Mouse (Mus musculus) urinary bladder, postnatal 14 days (tissue): Measurements from ENCODE around the gene Btg2.

Experiments used
- DNase-seq: peaks from one replicate; pipeline ENCODE4 v3.0.0; 2021; ENCODE audit warnings: low spot score

Gene Btg2

DNA sequence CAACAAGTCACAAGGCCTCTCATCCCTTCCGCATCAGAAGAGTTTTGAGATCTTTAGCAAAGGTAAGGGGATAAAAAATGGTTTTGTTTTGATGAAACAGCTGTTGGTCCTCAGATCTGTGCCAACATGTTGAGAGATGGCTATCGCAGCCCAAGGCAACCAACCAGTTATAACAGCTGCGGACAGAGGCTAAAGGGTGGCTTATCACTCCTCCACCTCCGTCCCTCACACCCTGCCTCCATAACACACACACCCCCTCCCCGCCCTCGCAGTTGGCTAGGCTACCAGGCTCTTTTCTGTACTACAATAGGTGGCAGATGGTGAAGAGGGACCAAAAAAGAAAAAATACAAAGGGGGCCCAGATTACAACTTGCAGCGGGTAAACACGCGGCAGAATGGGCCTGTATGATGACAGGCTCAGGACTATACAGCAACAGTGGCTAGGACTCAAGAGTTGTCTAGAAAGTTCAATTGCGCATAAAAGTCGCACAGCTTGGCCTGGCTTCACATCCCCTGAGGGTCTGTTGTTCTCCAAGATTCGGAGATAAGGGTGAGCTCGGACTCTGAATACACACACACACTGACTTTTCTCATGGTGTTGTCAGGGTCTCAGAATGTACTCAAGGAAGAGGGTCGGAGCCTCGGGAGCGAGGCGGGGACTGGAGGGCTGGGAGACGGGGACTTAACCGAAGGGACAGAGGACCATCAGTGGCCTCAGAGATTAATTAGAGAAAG lies 692 bp downstream of the Btg2 start:
- peak; percentile 73 for DNase-seq

DNA sequence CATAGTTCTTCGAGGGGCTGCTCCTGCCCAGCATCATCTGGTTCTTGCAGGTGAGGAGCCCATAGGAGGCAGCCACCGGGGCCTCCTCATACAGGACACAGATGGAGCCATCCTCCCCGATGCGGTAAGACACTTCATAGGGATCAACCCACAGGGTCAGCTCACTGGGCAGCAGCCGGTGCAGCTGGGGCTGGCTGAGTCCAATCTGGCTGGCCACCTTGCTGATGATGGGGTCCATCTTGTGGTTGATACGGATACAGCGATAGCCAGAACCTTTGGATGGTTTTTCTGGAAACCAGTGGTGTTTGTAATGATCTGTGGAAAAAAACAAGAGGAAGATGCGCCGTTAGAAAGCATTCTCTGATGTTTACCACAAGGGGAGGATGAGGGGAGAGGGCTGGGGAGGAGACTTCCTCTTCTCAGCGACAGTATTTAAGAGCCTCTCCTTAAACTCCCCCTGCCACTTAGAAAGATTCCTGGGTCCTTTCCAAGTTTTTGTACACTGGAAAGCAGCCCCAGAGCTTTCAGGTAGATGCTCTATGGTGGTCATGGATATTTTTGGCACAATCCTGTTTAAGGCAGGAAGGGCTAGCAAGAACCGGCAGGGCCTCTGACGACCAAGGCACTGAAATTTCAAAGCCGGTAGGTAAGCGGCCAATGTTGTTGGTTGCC lies 1.4 kb downstream of the Btg2 start:
- no peak for DNase-seq

DNA sequence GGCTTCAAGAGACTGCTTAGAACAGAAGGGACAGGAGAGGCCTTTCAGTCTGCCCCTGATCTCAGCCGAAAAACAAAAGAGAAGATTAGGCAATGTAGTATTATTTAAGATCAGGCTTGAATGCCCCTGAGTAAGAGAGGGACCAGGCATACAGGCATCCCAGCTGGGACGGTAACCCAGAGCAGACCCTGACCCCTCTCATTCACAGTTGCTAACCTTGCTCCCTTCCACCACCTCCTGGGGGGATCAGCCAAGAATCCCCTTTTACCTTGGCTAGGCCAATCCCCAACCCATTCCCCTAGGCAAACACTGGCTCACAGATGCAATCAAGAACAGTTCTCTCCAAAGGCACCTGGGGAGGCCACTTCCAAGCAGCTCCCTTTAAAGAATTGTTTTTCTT lies 2.1 kb downstream of the Btg2 start:
- no peak for DNase-seq

DNA sequence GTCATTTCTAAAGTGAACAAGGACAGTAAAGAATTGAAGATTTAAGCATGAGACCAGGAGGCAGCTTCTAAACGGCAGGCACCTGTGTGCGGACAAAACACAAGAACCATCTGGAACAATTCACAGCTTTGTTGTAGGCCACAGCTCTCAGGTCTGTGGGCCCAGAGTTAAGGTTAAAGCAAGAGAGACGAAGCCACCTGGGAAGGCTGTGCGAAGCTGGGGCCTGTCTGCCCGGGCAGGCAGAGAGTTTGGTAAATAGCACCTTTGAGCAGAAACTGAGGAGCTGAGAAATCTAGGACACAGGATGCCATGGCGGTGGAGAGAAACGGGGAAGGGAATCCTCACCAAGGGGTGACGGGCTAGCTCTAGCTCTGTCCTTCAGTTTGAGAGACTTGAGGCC lies 3.4 kb downstream of the Btg2 start:
- no peak for DNase-seq

DNA sequence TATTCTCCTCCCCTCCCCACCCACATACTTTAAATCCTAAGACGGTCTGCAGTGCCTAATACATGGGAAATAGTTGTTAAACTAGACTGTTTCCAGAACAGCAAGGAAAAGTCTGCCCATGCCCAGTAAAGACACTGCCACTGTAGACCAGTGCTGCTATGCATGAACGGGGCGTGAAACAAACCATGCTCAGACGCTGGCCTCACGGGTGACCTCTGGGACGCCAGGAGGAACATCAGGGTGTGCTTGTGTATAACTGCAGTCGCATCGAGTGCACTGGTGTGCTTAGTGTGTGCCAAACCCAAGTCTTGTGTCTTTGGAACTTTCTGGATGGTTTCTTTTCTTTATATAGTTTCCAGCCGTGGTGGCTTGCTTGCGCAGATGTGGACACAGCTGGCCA lies 4.3 kb downstream of the Btg2 start:
- no peak for DNase-seq

DNA sequence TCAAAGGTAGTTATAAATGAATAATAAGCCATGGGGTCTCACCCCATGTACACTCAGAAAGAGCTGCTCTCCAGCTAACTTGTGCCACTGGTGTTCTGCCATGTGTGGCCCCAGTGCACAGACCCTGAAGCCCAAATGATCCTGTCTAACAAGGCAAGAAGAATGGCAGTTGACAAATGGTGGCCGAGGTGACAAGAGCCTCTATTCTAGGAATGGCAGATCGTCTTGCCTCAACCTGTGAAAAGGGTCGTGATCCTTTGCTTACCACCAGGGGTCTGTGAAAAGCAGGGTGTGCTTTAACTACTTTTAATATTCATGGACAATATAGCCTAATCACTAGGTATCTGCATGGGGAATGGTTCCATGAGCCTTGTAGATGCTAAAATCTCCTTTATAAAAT lies 4.7 kb downstream of the Btg2 start:
- no peak for DNase-seq

DNA sequence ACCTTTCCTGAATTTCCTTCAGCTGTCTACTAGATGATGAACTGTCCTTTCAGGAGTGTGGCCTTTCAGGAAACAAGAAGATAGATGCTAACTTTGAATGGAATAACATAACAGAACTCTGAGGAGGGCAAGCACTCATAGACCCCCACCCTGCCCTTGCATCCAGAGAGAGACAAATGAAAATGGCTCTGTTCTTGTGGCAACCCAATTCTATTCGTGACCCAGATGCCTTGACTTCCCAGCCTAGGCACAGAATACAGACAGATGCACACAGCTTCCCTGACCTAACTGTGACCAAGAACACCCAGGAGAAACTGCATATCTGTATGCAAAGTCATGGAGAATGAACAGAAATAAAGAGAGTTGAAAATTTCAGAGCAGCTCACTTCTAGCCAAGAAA lies 5.3 kb downstream of the Btg2 start:
- DNase-seq: no peak

DNA sequence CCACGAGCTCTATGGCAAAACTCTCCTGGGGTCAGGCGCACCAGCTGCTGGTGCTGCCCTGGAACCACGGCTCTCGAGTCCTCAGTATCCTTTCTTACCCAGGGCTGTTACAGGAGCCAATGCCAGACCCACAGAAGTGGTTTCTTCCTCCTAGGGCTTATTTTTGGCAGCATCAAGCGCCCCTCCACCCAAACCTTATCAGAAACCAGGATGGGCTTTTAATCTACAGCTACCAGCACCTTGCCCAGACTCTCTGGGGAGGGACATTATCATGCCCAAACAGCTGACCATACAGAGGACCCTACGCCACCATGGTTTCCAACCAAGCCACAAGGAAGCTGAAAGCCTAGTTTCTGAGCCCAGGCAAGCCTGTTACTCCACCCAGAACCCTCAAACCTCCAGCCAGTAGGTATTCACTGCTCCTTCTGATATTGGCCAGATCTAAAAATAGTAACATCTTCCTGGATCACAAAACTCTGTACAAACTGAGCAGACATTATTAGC lies 5.8 kb downstream of the Btg2 start:
- DNase-seq: no peak

- peak; percentile 84 for DNase-seq
These were observed 7.4 kb downstream of the Btg2 start for GRCm38 (mm10) chr1:134071411-134072018.

- DNase-seq: no peak
These were observed 8.7 kb downstream of the Btg2 start for GRCm38 (mm10) chr1:134070099-134070669.

GRCm38 (mm10) chr1:134067143-134067619 lies 11.7 kb downstream of the Btg2 start:
- DNase-seq: peak; percentile 76

- no peak for DNase-seq
These were observed 12.4 kb downstream of the Btg2 start for GRCm38 (mm10) chr1:134066554-134066953.

DNA sequence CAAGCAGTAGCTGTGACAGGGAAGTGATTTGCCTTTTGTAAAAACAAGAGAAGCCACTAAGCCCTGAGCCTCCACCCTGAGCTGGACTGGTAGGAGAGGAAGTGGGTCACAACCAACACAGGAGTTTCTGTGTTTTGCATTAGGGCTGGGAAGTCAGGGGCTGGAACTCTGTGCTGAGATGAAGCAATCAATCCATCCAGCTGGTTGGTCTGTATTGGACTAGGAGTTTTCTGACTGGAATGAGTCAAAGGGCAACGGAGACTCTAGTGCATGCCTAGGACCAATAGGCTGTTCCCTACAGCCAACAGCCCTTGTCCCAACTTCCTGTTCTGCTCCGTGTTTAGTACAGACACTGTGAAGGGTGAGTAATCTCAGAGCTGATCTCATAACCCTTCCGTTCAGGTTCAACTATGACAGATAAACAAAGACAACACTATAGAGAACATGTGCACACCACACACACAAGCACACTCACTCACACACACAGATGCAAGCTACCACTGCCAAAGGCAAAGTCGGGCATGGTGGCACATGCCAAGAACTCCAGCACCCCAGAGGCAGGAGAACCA lies 13.6 kb downstream of the Btg2 start:
- peak; percentile 56 for DNase-seq

DNA sequence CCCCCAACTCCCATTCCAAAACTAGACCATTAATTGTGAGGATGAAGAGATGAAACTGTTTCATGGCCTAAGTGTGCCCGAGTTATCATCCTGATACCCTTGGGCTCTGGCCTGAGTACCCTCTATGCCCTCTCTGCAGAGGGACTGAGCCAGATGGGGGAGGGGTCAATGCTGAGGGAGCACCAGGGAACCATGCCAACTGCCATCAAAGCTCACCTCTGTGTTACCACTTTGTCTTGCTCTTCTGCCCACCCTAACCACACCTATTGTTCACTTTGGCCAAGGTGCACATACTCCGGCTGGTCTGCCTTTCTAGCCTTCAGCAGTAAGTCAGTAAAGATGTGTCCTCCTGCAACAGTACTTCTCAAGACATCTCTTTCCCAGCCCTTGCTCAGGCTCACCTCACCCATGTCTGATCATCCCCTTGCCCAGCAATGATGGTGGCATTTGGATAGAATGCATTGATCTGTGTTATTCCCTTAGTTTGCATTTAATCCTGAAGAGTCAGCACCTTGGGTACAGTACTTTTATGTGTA lies 14.6 kb downstream of the Btg2 start:
- no peak for DNase-seq

- DNase-seq: no peak
These were observed 15.2 kb downstream of the Btg2 start for GRCm38 (mm10) chr1:134063773-134064125.

DNA sequence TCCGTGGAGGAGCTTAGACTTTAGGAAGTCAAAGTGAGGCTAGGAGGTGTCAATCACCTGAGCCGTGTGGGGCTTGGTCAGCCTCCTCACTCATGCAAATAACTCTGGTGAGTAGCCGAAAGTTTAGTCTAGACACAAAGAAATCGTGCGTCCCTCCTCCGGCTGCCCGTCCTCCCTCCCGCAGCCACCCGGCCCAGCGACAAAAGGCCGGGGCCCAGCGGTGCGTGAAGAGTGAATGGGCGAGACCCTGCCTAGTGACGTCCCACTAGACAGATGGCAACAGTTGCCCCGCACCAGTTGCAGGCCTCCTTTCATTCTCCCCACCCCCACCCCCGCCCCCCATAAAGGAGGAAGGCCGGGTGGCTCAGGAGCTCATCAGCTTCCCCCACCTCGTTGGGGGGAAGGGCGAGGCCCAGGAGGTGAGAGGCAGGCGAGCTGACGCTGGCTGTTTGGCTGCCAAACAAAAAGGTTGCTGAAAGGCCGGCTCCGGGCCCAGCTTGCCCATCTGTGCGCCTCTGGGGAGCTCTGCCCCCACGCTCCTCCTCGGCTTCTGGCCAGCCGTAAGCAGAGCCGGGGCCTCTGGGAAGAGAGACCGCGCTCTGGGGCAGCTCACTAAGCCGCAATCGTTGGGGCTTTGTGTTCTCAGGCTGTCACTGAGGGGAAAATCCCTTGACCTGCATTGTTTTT lies 15.7 kb downstream of the Btg2 start:
- DNase-seq: peak; percentile 64

- DNase-seq: no peak
These were observed 16.4 kb downstream of the Btg2 start for GRCm38 (mm10) chr1:134062411-134063085.

DNA sequence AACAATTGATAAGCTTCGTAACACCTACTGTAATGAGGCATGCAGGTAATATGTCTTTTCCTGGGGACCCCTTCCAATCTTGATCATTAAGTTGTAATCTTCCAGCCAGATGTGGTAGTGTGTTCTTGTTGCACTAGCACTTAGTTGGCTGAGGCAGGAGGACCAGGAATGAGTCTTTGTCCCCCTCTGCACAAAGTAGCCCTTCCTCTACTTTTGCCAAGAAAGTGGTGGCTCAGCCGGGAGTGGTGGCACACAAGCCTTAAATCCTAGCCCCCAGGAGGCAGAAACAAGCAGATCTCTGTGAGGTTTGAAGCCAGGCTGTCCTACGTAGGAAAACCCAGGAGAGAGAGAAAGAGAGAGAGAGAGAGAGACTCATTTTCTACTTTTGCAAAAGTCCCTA lies 17.0 kb downstream of the Btg2 start:
- DNase-seq: no peak

DNA sequence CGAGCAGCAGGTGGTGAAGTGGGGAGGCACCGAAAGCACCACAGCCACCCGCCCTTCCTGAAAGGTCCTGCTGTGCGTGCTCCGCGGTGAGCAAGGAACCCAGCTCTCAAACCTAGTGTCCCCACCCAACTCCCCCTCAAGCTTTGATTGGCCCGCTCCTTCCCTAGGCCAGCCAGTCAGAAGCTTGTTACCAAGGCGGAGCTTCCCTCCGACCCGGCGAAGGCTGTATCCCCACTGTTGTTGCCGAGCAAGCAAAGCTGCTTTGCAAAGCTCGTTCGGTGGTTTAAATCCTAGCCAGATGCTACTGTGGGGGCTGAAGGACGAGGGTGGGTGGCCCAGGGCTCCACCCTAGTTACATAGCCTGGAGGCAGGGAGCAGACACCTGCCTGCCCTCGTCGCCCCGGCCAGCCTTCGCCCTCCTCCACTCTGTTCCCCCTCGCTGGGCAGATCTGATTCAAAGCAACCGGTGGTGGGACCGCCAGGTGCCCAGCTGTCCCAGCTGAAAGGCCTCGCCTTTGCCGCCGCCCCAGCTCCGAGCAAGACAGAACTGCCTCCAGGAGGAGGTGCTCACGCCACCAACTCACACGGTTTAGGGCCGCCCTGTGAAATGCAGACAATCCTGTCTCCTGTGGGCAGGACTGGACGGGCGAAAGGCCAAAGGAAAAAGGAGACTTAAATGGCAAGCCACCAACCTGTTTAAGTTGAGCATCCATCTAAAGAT lies 17.9 kb downstream of the Btg2 start:
- peak; percentile 93 for DNase-seq
